Mouse (Mus musculus) small intestine, adult 2 months (tissue): ENCODE measurements around the gene Snu13.

Source experiments
- CTCF ChIP-seq: fragments of 200-500 bp; IDR thresholded peaks from 2 replicates; pipeline ENCODE4 v1.5.1; 2012; ENCODE audit warnings: low read depth, mild to moderate bottlenecking, control low read depth, inconsistent platforms, low read length, moderate library complexity, mixed read lengths; ENCODE audit not compliant: insufficient replicate concordance, insufficient read length; ENCODE audit errors: extremely low read depth
- POLR2A ChIP-seq: fragments of 200-500 bp; IDR thresholded peaks from 2 replicates; pipeline ENCODE4 v1.6.1; 2012; ENCODE audit warnings: low read depth, mild to moderate bottlenecking, control low read depth, inconsistent platforms, low read length, moderate library complexity

- TF ChIP-seq POLR2A (no peak), CTCF (no peak)
Measured at GRCm38 (mm10) chr15:82022535-82023088, 24.8 kb downstream of the Snu13 start.
